Mouse (Mus musculus): ENCODE measurements around the gene Arf6.
"Not testable (repeated sequence)": the region's sequence is repeated elsewhere in the genome, so short reads cannot be mapped to it uniquely, and the experiment has no call there.

Arf6 gene

DNA sequence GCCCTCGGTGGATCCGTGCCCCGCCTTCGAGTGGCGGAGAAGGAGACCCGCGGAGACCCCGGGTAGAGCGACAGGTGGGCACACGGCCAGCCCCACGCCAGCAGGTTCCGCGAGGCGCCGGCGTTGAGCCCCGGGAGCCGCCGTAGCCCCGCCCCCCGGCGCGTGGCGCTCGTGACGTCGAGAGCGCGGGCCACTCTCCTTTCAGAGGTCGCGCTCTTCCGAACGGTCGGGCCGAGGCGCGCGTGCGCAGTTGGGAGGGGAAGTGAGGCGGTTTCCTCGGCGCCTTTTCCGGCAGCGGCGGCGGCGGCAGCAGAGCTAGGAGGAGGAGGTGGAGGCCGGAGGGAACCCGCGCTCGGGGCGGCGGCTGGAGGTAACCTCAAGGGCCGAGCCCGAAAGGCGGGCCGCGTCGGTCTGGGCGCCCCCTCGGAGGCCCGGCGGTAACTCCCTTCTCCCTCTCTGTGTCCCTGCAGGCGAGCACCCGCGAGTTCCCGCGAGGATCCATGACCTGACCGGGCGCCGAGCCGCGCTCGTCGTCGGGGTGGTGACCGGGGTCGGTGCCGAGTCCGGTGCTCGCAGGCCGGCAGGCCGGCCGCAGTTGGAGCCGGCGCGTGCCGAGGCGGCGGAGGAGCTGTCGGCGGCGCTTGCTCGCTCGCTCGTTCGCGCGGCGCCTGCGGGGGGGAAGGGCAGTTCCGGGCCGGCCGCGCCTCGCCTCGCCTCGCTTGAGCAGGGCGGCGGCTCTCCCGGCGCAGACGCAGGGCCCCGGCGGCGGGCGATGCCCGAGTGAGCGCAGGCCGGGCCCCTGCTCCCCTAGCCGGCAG, at the start of gene Arf6, which contains the start of gene Gm9887:
Gene Arf6 (plus strand): TSS at position 297 of the 818 bp plus-strand sequence.
Gene Gm9887 (minus strand): TSS at position 605 of the 818 bp plus-strand sequence.
- DNase-seq (ENCODE audit: low read depth, low spot score), result peak; percentile 91

DNA sequence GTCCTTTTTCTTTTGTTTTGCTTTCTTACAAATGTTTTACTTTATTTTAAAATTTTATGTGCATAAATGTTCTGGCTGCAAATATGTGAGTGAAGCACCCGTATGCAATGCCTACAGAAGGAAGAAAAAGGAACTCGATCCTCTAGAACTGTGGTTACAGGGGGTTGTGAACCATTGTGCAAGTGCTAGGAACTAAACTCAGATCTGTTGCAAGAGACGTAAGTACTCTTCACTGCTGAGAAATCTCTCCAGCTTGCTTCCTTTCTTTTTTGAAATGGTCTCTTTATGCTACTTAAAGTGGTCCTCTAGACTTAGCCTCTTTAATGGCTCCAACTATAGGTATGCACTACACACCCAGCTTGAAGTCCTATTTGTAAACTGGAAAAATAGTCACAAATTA, 40.8 kb upstream of the Arf6 start:
- no peak for DNase-seq (ENCODE audit: low read depth, low spot score)

DNA sequence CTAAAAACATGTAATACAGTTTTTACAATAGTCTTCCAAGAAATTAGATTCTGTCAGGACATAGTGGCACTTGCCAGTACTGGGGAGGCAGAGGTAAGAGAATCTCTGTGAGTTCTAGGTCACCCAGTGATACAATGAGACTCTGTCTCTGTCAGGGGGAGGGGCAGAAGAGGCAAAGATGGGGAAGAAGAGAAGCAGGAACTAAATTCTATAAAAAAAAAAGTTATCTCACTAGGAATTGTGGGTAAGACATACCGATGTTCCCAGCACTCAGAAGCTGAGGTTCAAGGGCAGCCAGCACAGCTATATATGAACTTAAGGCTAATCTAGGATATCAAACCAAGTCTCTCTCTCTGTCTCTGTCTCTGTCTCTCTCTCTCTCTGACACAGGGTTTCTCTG, 39.8 kb upstream of the Arf6 start:
- no peak for DNase-seq (ENCODE audit: low read depth, low spot score)

DNA sequence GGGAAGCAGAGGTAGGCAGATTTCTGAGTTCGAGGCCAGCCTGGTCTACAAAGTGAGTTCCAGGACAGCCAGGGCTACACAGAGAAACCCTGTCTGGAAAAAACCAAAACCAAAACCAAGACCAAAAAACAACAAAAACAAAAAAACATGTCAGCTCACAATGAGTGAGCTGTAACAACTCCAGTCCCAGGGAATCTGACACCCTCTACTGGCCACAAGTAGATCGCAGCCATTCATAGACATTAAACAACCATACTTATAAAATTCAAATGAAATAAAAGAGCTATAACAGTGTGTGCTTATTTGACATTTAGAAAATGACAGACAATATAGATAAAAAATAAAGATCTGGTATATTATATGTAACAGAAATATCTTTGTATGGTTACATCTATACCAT, 38.4 kb upstream of the Arf6 start:
- DNase-seq (ENCODE audit: low read depth, low spot score), result no peak

DNA sequence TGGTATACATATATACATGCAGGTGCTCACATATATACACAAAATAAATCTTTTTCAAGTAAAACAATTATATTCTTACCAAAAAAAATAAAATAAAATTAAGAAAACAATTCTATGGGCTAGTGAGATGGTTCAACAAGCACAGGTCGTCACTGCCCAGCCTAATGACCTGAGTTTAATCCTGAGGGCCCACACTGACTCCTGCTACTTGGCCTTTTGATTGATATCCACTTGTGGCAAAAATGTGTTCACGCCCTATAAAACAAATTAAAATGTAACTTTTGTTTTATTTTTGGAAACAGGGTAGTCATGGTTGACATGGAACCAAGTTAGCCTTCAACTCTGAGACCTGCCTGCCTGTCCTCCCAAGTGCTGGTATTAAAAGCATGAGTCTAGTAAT, 22.0 kb upstream of the Arf6 start:
- DNase-seq (ENCODE audit: low read depth, low spot score), result no peak

DNA sequence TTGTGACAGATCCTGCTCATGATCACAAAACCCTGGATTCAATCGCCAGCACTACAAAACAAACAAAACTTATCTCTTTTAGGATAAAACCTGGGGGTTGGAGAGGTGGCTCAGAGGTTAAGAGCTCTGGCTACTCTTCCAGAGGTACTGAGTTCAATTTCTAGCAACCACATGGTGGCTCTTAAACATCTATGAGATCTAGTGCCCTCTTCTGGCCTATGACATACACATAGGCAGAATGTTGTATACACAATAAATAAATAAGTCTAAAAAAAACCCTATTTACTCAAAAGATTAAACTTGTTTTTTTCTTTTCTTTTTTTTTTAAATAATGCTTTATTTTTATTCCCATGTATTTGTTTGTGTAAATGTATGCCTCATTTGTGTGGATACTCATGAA, 20.3 kb upstream of the Arf6 start:
- no peak for DNase-seq (ENCODE audit: low read depth, low spot score)

DNA sequence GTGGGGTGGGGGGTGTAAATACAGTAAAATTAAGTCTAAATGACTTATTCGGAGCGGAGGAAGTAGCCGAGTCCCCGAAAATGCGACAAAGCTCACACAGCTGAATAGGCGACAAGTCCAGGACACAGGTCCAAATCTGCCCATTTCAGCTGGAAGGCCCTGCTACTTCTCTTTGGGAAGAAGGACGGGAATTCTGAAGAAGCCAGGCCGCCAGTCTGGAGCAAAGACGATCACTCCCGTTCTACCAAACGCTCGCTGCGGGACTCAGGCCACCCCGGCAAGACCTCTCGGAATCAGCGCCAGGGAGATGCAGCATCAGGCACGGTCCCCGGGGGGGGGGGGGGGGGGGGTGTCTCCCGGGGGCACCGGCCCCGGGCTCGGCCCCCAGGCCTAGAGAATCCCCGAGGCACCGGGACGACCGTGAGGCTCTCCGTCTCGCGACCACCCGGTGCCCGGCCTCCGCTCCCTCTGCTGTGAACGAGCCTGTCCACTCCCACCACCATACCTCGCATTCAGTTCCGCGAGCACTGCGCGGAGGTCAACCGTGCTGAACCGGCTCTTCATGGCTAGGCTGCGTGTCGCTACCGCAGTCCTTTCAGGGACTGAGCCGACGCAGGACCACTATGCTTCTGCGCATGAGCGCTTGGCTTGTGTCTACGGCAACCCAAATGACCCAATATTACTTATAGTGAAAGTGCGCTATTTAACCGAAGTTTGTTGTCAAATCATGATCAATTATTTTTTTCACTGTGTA, 15.2 kb upstream of the Arf6 start, which contains the start of gene Nemf:
Gene Nemf (minus strand): TSS at position 620 of the 754 bp plus-strand sequence.
- DNase-seq (ENCODE audit: low read depth, low spot score), result peak; percentile 83

DNA sequence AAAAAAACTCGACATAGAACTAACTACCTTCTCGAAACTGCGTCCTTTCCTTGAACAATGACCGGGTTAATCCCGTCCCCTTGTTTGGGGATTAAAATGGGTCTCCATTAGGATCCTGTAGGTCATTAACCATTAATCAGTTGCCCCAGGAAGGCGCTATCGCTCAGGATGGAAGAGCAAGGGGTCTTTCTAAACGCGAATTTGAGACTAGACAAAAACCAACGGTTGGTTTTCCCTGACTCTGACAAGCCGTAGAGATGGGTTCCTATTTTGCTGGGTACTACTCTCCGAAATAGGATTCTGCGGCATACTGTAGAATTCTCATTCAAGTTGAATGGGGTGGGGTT, 14.7 kb upstream of the Arf6 start:
- no peak for DNase-seq (ENCODE audit: low read depth, low spot score)

DNA sequence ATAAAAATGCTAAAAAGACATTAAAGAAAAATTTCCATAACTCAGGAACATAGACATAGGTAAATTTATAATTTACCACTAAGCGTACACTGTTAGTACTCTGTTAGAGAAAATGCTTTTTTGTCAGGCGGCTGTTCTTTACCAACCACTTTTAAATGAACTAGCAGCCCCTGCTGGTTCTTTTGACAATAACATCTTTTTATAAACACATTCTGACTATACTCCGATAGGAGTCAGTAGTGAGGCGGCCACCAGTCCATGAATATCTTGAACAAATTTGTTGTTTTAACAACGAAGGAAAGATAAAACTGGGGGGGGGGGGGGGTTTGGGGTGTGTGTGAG, 11.3 kb upstream of the Arf6 start:
- peak; percentile 46 for DNase-seq (ENCODE audit: low read depth, low spot score)

DNA sequence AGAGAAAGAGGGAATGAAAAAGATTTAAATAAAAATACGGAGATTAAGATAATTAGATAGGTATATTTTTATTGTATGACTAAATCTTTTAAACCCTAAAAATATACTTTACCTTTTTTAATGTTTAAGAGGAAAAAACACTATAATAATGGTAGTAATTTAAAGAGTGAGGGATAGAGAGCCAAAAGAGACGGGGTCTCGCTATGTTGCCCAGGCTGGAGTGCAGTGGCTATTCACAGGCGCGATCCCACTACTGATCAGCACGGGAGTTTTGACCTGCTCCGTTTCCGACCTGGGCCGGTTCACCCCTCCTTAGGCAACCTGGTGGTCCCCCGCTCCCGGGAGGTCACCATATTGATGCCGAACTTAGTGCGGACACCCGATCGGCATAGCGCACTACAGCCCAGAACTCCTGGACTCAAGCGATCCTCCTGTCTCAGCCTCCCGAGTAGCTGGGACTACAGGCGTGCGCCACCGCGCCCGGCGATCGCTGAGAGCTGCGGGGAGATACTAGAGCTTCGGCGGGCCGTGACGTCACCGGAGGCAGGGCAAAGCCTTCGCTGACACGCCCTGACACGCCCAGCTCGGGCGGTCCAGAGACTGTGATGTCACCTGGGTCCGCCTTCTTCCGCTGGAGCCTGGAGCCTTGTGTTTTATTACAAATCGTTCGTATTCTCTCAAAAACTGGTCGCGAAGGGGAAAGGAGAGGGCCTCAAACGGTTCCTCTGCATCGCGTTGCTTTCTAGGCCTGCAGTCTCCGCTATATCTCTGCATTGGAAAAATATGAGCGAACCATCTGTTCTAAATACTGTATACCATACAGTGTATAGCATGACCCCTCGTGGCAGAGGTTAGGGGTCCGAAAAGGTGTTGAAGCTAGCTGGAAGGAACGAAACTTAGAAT, 10.7 kb upstream of the Arf6 start:
- peak; percentile 92 for DNase-seq (ENCODE audit: low read depth, low spot score)

DNA sequence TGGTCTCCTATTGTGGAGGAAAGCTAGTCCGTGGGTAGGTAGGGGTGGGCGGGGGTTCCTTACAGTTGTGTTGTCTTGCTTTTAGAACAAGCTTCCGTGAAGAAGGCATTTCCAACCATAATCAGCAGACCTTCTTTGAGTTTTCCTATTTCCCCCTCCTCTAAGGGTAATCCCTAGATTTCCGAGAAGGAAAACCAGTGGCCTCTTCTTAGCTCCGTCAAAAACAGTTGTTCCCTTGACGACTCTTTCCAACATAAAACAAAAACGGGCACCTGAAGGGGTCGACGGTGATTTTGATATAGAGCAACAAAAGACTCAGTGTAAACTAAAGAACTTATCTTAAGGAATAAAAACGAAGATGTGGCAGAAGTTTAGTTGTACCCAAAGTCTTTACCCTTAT, 10.0 kb upstream of the Arf6 start:
- no peak for DNase-seq (ENCODE audit: low read depth, low spot score)

DNA sequence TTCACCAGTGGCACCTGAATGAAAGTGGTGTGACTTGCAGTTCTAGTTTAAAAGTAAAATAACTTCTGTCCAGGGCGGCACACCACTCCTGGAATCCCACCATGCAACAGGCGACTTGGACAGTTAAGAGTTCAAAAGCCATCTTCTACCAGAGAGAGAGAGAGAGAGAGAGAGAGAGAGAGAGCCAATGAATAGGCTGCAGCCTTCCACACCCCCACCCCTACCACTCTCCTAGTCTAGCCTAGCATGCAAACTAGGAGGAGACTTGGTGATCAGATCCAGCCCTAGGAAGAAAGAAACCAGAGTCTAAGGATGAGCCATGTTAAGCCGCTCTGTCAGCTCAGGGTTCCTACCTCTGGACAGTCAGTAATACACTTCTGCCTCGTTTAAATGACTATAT, 9.6 kb upstream of the Arf6 start:
- DNase-seq (ENCODE audit: low read depth, low spot score), result no peak

DNA sequence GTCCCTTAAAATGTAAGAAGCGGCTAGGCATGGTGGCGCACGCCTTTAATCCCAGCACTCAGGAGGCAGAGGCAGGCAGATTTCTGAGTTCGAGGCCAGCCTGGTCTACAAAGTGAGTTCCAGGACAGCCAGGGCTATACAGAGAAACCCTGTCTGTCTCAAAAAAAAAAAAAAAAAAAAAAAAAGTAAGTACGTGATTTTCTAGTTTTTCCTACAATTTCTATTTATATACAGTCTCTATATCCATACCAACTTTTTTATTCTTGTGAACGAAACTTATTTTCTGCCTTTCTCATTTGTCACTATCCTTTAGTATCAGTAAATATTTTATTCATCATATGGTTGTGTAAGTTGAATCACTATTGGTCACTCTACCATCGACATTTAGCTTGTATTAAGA, 8.8 kb upstream of the Arf6 start:
- DNase-seq (ENCODE audit: low read depth, low spot score), result not testable (repeated sequence)

DNA sequence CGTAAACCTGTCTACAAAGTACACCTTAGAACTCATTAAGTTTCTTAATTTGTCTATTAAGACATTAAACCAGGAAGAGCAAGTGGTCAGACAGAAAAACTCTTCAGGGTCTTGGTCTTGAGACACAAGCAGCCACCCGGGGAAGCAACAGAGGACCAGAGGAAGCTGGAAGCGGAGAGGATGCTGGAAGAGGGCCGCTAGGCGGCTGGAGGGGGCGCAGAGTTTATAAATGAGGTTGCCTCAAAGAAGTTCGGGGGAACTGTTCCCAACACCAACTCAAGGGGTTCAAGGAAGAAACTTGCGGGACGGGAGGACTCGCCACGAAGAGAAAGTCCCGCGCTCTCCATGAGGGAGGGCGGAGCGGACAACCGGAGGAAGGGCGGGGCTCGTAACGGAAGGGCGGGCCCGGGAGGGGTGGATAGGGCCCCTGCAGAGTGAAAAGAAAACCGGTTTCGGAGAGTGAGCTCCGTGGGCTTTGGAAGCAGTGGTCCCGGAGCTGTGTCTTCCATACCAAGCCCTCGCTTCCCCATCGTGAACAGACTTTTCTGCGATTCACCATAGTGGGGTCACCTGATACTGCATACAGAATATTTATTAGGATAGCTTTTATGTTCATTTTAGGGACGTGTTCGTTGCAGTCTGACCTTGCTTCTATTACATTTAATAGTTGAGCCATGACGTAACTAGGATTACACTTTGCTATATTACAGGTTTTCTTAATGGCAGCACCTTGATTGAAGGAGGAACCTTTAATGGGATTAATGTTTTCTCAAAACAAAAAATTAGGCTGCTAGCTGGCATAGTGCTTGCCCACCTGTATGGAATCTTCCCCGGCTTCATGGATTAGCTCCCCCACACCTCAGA, 7.8 kb upstream of the Arf6 start:
- DNase-seq (ENCODE audit: low read depth, low spot score), result no peak

DNA sequence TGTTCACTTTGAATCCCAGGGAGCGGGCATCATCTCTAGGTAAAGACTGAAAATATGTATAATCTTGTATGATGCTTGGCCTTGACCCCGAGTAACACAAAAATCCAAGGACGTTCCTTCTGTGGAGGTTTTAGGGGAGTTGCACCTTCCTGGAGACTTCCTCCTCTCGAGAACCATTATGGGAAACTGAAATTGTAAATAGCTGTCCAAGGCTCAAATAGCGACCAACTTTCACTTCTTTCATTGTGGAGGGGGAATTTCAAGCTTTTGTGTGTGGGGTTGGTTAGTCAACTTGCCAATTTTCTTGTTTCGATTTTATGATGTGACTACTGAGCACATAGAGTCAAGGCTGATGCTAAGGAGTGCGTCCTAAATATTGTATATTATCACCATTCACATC, 6.2 kb upstream of the Arf6 start:
- DNase-seq (ENCODE audit: low read depth, low spot score), result no peak

DNA sequence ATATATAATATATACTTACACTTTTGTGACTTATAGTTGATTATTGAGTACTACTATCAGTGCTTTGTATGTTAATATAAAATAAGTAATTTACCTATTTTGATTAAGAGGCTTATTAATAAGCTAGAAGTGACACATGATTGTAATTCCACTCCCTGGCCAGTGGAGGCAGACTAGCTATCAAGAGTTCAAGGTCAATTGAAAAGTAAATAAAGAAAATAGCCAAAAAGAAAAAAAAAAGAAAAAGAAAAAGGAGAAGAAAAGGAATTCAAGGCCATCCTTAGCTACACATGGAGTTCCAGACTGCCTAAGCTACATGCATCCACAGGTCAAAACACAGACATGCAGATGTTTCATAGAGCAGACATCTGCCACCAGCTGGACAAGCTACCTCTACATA, 5.5 kb upstream of the Arf6 start:
- DNase-seq (ENCODE audit: low read depth, low spot score), result no peak

DNA sequence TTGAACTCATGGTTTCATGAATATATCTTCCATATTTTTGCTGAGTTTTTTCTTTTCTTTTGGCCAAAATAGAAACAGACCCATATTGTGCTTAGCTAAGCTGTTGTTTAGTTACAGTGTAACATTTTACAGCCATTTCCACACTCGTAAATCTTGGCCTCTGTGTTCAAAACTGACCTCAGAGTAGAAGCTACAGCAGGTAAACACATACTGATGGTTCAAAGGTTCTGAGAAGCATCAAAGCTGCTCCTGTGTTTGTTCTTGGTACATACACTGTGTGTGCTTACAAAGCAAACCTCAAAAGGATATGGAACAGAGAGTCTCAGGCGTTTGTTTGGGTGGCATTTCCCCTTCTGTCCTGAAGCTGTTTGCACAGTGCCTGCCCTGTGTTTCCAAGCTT, 4.4 kb upstream of the Arf6 start:
- no peak for DNase-seq (ENCODE audit: low read depth, low spot score)

DNA sequence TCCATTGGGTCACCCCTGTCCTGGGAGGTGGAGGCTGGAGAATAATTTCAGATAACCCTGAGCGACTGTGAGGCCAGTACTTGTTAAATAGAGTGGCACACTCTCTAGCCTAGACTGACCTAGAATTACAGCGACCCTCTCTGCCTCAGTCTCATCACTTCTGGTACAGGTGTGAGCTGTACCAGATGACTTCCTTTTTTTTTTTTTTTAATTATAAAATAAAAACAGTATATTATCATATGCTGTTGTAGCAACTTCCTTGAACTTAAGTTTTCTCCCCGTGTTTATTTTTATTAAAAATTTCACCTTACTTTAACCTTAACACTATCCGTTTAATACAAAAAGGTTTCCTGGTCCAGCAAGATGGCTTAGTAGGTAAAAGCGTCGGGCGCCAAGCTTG, 1.0 kb upstream of the Arf6 start:
- no peak for DNase-seq (ENCODE audit: low read depth, low spot score)

DNA sequence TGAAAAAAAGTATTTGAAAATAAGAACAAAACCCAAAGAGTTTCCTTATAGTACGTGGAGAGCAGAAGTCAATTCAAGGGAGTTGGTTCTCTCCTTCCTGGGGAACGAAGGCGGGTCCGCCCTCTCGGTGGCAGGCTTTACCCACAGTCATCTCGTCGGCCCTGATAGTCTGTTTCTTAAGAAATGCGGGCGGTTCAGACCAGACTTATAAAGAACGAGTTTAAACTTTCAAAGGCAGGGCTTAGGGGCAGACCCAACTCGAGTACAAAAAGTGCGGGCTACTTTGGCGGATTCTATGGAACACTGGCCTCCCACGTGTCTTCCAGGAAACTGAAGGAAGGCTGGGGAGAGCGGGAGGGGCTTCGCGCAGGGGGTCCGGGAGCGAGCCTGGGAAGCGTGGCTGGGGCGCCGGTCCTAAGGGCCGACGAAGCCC, 513 bp upstream of the Arf6 start:
- DNase-seq (ENCODE audit: low read depth, low spot score), result peak; percentile 60

DNA sequence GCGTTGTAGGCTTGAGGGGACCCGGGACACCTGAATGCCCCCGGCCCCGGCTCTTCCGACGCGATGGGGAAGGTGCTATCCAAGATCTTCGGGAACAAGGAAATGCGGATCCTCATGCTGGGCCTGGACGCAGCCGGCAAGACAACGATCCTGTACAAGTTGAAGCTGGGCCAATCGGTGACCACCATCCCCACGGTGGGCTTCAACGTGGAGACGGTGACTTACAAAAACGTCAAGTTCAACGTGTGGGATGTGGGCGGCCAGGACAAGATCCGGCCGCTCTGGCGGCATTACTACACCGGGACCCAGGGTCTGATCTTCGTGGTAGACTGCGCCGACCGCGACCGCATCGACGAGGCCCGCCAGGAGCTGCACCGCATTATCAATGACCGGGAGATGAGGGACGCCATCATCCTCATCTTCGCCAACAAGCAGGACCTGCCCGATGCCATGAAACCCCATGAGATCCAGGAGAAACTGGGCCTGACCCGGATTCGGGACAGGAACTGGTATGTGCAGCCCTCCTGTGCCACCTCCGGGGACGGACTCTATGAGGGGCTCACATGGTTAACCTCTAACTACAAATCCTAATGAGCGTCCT, 881 bp downstream of the Arf6 start:
- no peak for DNase-seq (ENCODE audit: low read depth, low spot score)
